Comparison of ENCODE assay signal across 28 mouse cellular contexts in the genomic region with DNA sequence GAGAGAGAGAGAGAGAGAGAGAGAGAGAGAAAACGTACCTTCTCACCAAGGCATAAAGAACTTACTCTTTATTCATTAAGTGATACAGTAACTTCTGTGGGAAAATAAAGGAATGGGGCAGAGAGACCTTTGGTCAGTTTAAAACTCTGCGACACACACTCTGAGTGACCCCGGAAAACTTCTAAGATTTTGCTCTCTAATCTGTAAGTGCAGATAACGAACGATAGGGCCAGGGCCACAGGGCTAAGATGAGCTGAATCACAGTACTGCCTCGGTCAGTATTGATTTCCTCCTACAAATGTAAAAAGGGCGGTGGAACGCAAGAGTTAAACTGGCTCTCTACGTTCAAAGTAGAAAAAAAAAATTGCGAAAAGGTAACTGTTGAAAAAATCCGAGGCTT. TPM values are rescaled to one million over a fixed set of nuclear protein-coding genes. Genes with fewer than 3 reads are reported as not detected.
"Had no signal": no experiment of that assay in that cellular context is flagged by ENCODE, and none has a peak within 500 bp of the region (broad histone marks: within the 10 kb centered on the region; RNA-seq: fewer than 3 reads in every experiment).

No protein-coding gene starts in this region.

- H3K4me2 ChIP-seq: limb, embryonic 13.5 days; liver, embryonic 12.5 days; liver, embryonic 15.5 days; lung, embryonic 15.5 days; midbrain, embryonic 13.5 days; neural tube, embryonic 13.5 days had no signal

- H3K4me1 ChIP-seq: limb, embryonic 10.5 days; limb, embryonic 13.5 days; liver, embryonic 12.5 days; liver, embryonic 15.5 days; lung, embryonic 15.5 days; megakaryocyte, embryonic 14.5 days; midbrain, embryonic 10.5 days; midbrain, embryonic 13.5 days; neural tube, embryonic 13.5 days had no signal

- H3K36me3 ChIP-seq: limb, embryonic 10.5 days; limb, embryonic 13.5 days; liver, embryonic 12.5 days; liver, embryonic 15.5 days; lung, embryonic 15.5 days; midbrain, embryonic 10.5 days; midbrain, embryonic 13.5 days; neural tube, embryonic 13.5 days had no signal

- H3K27ac ChIP-seq: kidney, postnatal 0 days; layer of hippocampus, adult 2 months; limb, embryonic 10.5 days; limb, embryonic 13.5 days; liver, embryonic 12.5 days; liver, embryonic 15.5 days; lung, embryonic 15.5 days; midbrain, embryonic 10.5 days; midbrain, embryonic 13.5 days; neural tube, embryonic 13.5 days had no signal

- H3K9me3 ChIP-seq: limb, embryonic 10.5 days; limb, embryonic 13.5 days; liver, embryonic 12.5 days; liver, embryonic 15.5 days; lung, embryonic 15.5 days; megakaryocyte, embryonic 14.5 days; midbrain, embryonic 10.5 days; midbrain, embryonic 13.5 days; neural tube, embryonic 13.5 days had no signal

- H3K27me3 ChIP-seq: limb, embryonic 13.5 days; liver, embryonic 12.5 days; liver, embryonic 15.5 days; lung, embryonic 15.5 days; megakaryocyte, embryonic 14.5 days; midbrain, embryonic 13.5 days; neural tube, embryonic 13.5 days had no signal

- ATAC-seq: liver, embryonic 12.5 days; midbrain, embryonic 13.5 days; midbrain, embryonic 16.5 days had no signal

- H3K4me3 ChIP-seq: layer of hippocampus, adult 2 months; limb, embryonic 10.5 days; limb, embryonic 13.5 days; liver, embryonic 12.5 days; liver, embryonic 15.5 days; lung, embryonic 15.5 days; megakaryocyte, embryonic 14.5 days; midbrain, embryonic 10.5 days; midbrain, embryonic 13.5 days; myocyte; neural tube, embryonic 13.5 days had no signal

- DNase-seq: kidney, adult 2 months; kidney, postnatal 25 days; layer of hippocampus, adult 9-11 months; liver; lung, adult 18-20 months; lung, postnatal 10 days; lung, postnatal 36 days; right cerebral cortex, adult 18-20 months; right cerebral cortex, postnatal 14 days; right cerebral cortex, postnatal 4 days; thymus, adult 2 months; thymus, postnatal 14 days; thymus, postnatal 4 days had no signal

- H3K9ac ChIP-seq: limb, embryonic 13.5 days; liver, embryonic 12.5 days; liver, embryonic 15.5 days; lung, embryonic 15.5 days; midbrain, embryonic 13.5 days; neural tube, embryonic 13.5 days had no signal

RNA-seq across cellular contexts. Expression of gene Tprg, which starts 8.9 kb away (rescaled TPM):
- polyA plus RNA-seq: kidney, embryonic 14.5 days; large intestine, adult 2 months; limb, embryonic 10.5 days; limb, embryonic 13.5 days; liver, embryonic 12.5 days; liver, embryonic 15.5 days; midbrain, embryonic 10.5 days; midbrain, embryonic 13.5 days; midbrain, embryonic 16.5 days; myocyte; neural tube, embryonic 13.5 days had no signal
